Mouse (Mus musculus) MEL (cell line): ENCODE data around the gene Shf. TPM values are rescaled to one million over a fixed set of nuclear protein-coding genes. Genes with fewer than 3 reads are reported as not detected.

ENCODE experiments used
- DNase-seq: peaks from one replicate; pipeline ENCODE4 v3.0.0; 2011; ENCODE audit warnings: low read depth, low spot score
- H3K27ac ChIP-seq: 2 replicates; pipeline ENCODE4 v1.5.1; 2012; ENCODE audit warnings: low read depth, mild to moderate bottlenecking, control low read depth, low read length, moderate library complexity; ENCODE audit not compliant: control insufficient read depth
- H3K27me3 ChIP-seq, 2 experiments: fragments of 150-350 bp in 1 of 2; sonication (generic) in 1 of 2; 2 replicates each; pipeline ENCODE4 v1.6.1; 2012; ENCODE audit warnings: low read length in 2 of 2, mild to moderate bottlenecking in 2 of 2, improper control_type of control experiment in 1 of 2, moderate library complexity in 1 of 2; ENCODE audit not compliant: insufficient read depth in 2 of 2, control insufficient read depth in 1 of 2
- H3K36me3 ChIP-seq, 2 experiments: 2 replicates each; pipeline ENCODE4 v1.6.1; 2012 to 2014; ENCODE audit warnings: low read length in 2 of 2, improper control_type of control experiment in 1 of 2, inconsistent platforms in 1 of 2, mild to moderate bottlenecking in 1 of 2; ENCODE audit not compliant: insufficient read depth in 2 of 2, control insufficient read depth in 1 of 2
- H3K4me1 ChIP-seq, 2 experiments: fragments of 150-350 bp in 1 of 2; sonication (generic) in 1 of 2; 2 replicates each; pipeline ENCODE4 v1.6.1; 2012; ENCODE audit warnings: low read length in 2 of 2, improper control_type of control experiment in 1 of 2, mild to moderate bottlenecking in 1 of 2; ENCODE audit not compliant: insufficient read depth in 2 of 2, control insufficient read depth in 1 of 2
- H3K4me3 ChIP-seq, 2 experiments: fragments of 150-350 bp in 1 of 2; sonication (generic) in 1 of 2; 2 replicates each; pipeline ENCODE4 v1.5.1; 2012; ENCODE audit warnings: low read depth in 2 of 2, low read length in 2 of 2, mild to moderate bottlenecking in 2 of 2, moderate library complexity in 2 of 2, control low read depth in 1 of 2, improper control_type of control experiment in 1 of 2; ENCODE audit not compliant: control insufficient read depth in 1 of 2, insufficient read depth in 1 of 2
- H3K79me2 ChIP-seq: 2 replicates; pipeline ENCODE4 v1.6.1; 2012; ENCODE audit warnings: mild to moderate bottlenecking, low read length, moderate library complexity; ENCODE audit not compliant: control insufficient read depth, poor library complexity, insufficient read depth
- H3K9ac ChIP-seq: 2 replicates; pipeline ENCODE4 v1.6.1; 2012; ENCODE audit warnings: low read depth, mild to moderate bottlenecking, control low read depth, low read length, moderate library complexity; ENCODE audit not compliant: control insufficient read depth, poor library complexity, severe bottlenecking
- H3K9me3 ChIP-seq: fragments of 150-350 bp; sonication (generic); replicated peaks from 2 replicates; pipeline ENCODE4 v1.6.1; 2012; ENCODE audit warnings: mild to moderate bottlenecking, low read length, improper control_type of control experiment, moderate library complexity; ENCODE audit not compliant: insufficient read depth
- CHD2 ChIP-seq: IDR thresholded peaks from 2 replicates; pipeline ENCODE4 v1.6.1; 2011; ENCODE audit warnings: low read length, improper control_type of control experiment
- E2F4 ChIP-seq: IDR thresholded peaks from 2 replicates; pipeline ENCODE4 v1.6.1; 2011; ENCODE audit warnings: low read depth, low read length, improper control_type of control experiment, borderline replicate concordance
- ELF1 ChIP-seq: IDR thresholded peaks from 2 replicates; pipeline ENCODE4 v1.6.1; 2014; ENCODE audit warnings: low read depth, mild to moderate bottlenecking, inconsistent platforms, low read length, improper control_type of control experiment, moderate library complexity
- EP300 ChIP-seq, 2 experiments: IDR thresholded peaks; 2 replicates each; pipeline ENCODE4 v1.6.1; 2011; ENCODE audit warnings: improper control_type of control experiment in 2 of 2, low read length in 2 of 2, low read depth in 1 of 2, mild to moderate bottlenecking in 1 of 2
- HCFC1 ChIP-seq: IDR thresholded peaks from 2 replicates; pipeline ENCODE4 v1.6.1; 2012; ENCODE audit warnings: low read depth, mild to moderate bottlenecking, inconsistent platforms, low read length, improper control_type of control experiment, moderate library complexity
- JUND ChIP-seq: IDR thresholded peaks from 2 replicates; pipeline ENCODE4 v1.6.1; 2011; ENCODE audit warnings: low read depth, mild to moderate bottlenecking, improper control_type of control experiment, low read length
- MAFK ChIP-seq: IDR thresholded peaks from 2 replicates; pipeline ENCODE4 v1.6.1; 2011; ENCODE audit warnings: low read depth, mild to moderate bottlenecking, low read length, improper control_type of control experiment, borderline replicate concordance
- MAX ChIP-seq: IDR thresholded peaks from 2 replicates; pipeline ENCODE4 v1.6.1; 2011; ENCODE audit warnings: low read length, improper control_type of control experiment
- MAZ ChIP-seq: IDR thresholded peaks from 2 replicates; pipeline ENCODE4 v1.6.1; 2012; ENCODE audit warnings: low read depth, mild to moderate bottlenecking, inconsistent platforms, low read length, improper control_type of control experiment
- MYB ChIP-seq: IDR thresholded peaks from 2 replicates; pipeline ENCODE4 v1.6.1; 2011; ENCODE audit warnings: mild to moderate bottlenecking, low read depth, low read length, improper control_type of control experiment
- MYC ChIP-seq: IDR thresholded peaks from 2 replicates; pipeline ENCODE4 v1.6.1; 2011; ENCODE audit warnings: low read depth, mild to moderate bottlenecking, low read length, improper control_type of control experiment, moderate library complexity
- NRF1 ChIP-seq: IDR thresholded peaks from 2 replicates; pipeline ENCODE4 v1.6.1; 2014; ENCODE audit warnings: low read depth, mild to moderate bottlenecking, inconsistent platforms, low read length, improper control_type of control experiment, moderate library complexity; ENCODE audit not compliant: poor library complexity, insufficient read depth, severe bottlenecking
- POLR2A ChIP-seq, 2 experiments: IDR thresholded peaks; 2 replicates each; pipeline ENCODE4 v1.6.1; 2011 to 2012; ENCODE audit warnings: low read length in 2 of 2, mild to moderate bottlenecking in 2 of 2, control low read depth in 1 of 2, improper control_type of control experiment in 1 of 2, low read depth in 1 of 2, moderate library complexity in 1 of 2; ENCODE audit not compliant: control insufficient read depth in 1 of 2, insufficient read depth in 1 of 2, poor library complexity in 1 of 2
- POLR2AphosphoS2 ChIP-seq: IDR thresholded peaks from 2 replicates; pipeline ENCODE4 v1.6.1; 2011; ENCODE audit warnings: low read length, improper control_type of control experiment
- RAD21 ChIP-seq: IDR thresholded peaks from 2 replicates; pipeline ENCODE4 v1.6.1; 2011; ENCODE audit warnings: mild to moderate bottlenecking, low read depth, low read length, improper control_type of control experiment
- RCOR1 ChIP-seq: IDR thresholded peaks from 2 replicates; pipeline ENCODE4 v1.6.1; 2012; ENCODE audit warnings: low read depth, mild to moderate bottlenecking, inconsistent platforms, low read length, improper control_type of control experiment
- TAL1 ChIP-seq: IDR thresholded peaks from 2 replicates; pipeline ENCODE4 v1.6.1; 2012; ENCODE audit warnings: mild to moderate bottlenecking, inconsistent platforms, low read length, moderate library complexity, mixed read lengths
- TBP ChIP-seq: IDR thresholded peaks from 2 replicates; pipeline ENCODE4 v1.8.0; 2011; ENCODE audit warnings: low read depth, low read length, improper control_type of control experiment
- UBTF ChIP-seq: IDR thresholded peaks from 2 replicates; pipeline ENCODE4 v1.6.1; 2012; ENCODE audit warnings: low read depth, mild to moderate bottlenecking, inconsistent platforms, low read length, improper control_type of control experiment, moderate library complexity, borderline replicate concordance; ENCODE audit not compliant: insufficient read depth
- USF1 ChIP-seq: IDR thresholded peaks from 2 replicates; pipeline ENCODE4 v1.6.1; 2014; ENCODE audit warnings: low read depth, mild to moderate bottlenecking, inconsistent platforms, low read length, improper control_type of control experiment, moderate library complexity
- ZC3H11A ChIP-seq: IDR thresholded peaks from 2 replicates; pipeline ENCODE4 v1.6.1; 2012; ENCODE audit warnings: low read depth, mild to moderate bottlenecking, inconsistent platforms, low read length, improper control_type of control experiment
- ZMIZ1 ChIP-seq: IDR thresholded peaks from 2 replicates; pipeline ENCODE4 v1.6.1; 2012; ENCODE audit warnings: low read depth, mild to moderate bottlenecking, inconsistent platforms, low read length, improper control_type of control experiment, moderate library complexity
- ZNF384 ChIP-seq: IDR thresholded peaks from 2 replicates; pipeline ENCODE4 v1.6.1; 2012; ENCODE audit warnings: low read depth, mild to moderate bottlenecking, inconsistent platforms, low read length, improper control_type of control experiment
- polyA plus RNA-seq, 2 experiments: library from polyadenylated mRNA; stranded (reverse) in 1 of 2; unstranded in 1 of 2; fragments of >175 nt in 1 of 2; fragments of >200 nt in 1 of 2; gene quantifications; 2 replicates each; pipeline versions ENCODE4 v1.2.1 to v1.2.4; 2012; ENCODE audit warnings: low replicate concordance in 2 of 2, low read depth in 1 of 2; ENCODE audit not compliant: insufficient read length in 2 of 2, insufficient read depth in 1 of 2, missing spikeins in 1 of 2
- total RNA-seq: library from RNA; depleted of rRNA; stranded (reverse); fragments of 300-350 nt; gene quantifications from 2 replicates; pipeline ENCODE4 v1.2.3, GENCODE M21; 2012

The Shf gene
- total and polyA plus RNA-seq, 3 experiments, result 4.3 to 9.7 TPM; not detected in 1

- Histone ChIP-seq H3K9me3 (no peaks in the 10 kb centered on the region), H3K27ac (peak overlapping the region; percentile 71), H3K9ac (peak overlapping the region; percentile 75), H3K4me1 (peaks cover 0 to 18% of the 10 kb centered on the region in 2 experiments; a peak in 2 of 4 replicates), H3K36me3 (peaks cover 0 to 2% of the 10 kb centered on the region in 2 experiments; a peak in 1 of 4 replicates), H3K4me3 (peak overlapping the region; percentile 46 to 92), H3K27me3 (no peaks in the 10 kb centered on the region), H3K79me2 (no peaks in the 10 kb centered on the region; the same call in 1 of the 2 replicates)
- TF ChIP-seq TAL1, result no peak
- no peak for TF ChIP-seq CHD2
- no peak for TF ChIP-seq USF1
- no peak for TF ChIP-seq EP300 (IDR thresholded peaks at IDR 0.05; ENCODE audit: low read depth in 1 of 2, low read length in 2 of 2)
- no peak for TF ChIP-seq MYC
- peak in 1 of 2 experiments; percentile 68; a peak in 2 of 4 replicates for TF ChIP-seq POLR2A (IDR thresholded peaks at IDR 0.05; ENCODE audit: control insufficient read depth in 1 of 2, insufficient read depth in 1 of 2, low read depth in 1 of 2, low read length in 2 of 2, poor library complexity in 1 of 2)
- TF ChIP-seq ZMIZ1, result no peak
- TF ChIP-seq UBTF, result no peak
- no peak for TF ChIP-seq RCOR1
- TF ChIP-seq E2F4, result no peak
- TF ChIP-seq MAZ, result no peak
- peak; percentile 98 for TF ChIP-seq TBP
- no peak for TF ChIP-seq RAD21
- TF ChIP-seq ELF1, result peak; percentile 66; the same call in 1 of the 2 replicates
- TF ChIP-seq NRF1, result peak; percentile 80
- no peak for TF ChIP-seq JUND
- TF ChIP-seq ZC3H11A, result no peak
- TF ChIP-seq HCFC1, result peak; percentile 63
- no peak for TF ChIP-seq MYB
- peak; percentile 95 for TF ChIP-seq MAFK
- peak; percentile 95 for DNase-seq
Observed at GRCm38 (mm10) chr2:122377215-122377674, 8.3 kb upstream of the Shf start.

GRCm38 (mm10) chr2:122376041-122376561 is 7.1 kb upstream of the Shf start:
- no peaks in the 10 kb centered on the region for H3K27me3 ChIP-seq
- H3K36me3 ChIP-seq, result peaks cover 0 to 2% of the 10 kb centered on the region in 2 experiments; a peak in 1 of 4 replicates
- peak overlapping the region; percentile 52 to 90 for H3K4me3 ChIP-seq
- H3K9ac ChIP-seq, result peak overlapping the region; percentile 65
- H3K79me2 ChIP-seq, result no peaks in the 10 kb centered on the region; the same call in 1 of the 2 replicates
- H3K27ac ChIP-seq, result peak overlapping the region; percentile 38; the same call in 1 of the 2 replicates
- peaks cover 0 to 18% of the 10 kb centered on the region in 2 experiments; a peak in 2 of 4 replicates for H3K4me1 ChIP-seq
- TF ChIP-seq ZMIZ1 (no peak), MAZ (no peak), POLR2AphosphoS2 (no peak), TBP (no peak), JUND (no peak), MAX (0 out of 2 replicates have a peak, but pooled peaks have one; percentile 12), ELF1 (no peak), ZNF384 (no peak)
- no peaks in the 10 kb centered on the region for H3K9me3 ChIP-seq
- DNase-seq, result peak; percentile 80
